Mouse (Mus musculus) neural tube, embryonic 12.5 days (tissue): Measurements from ENCODE around the gene Galnt7. TPM values are rescaled to one million over a fixed set of nuclear protein-coding genes. Genes with fewer than 3 reads are reported as not detected.

Source experiments
- ATAC-seq: fragments of 200-750 bp; cut with Nextera tagmentation; 2 replicates; pipeline ENCODE4 v1.8.0; 2017; ENCODE audit warnings: low read depth, mild to moderate bottlenecking, moderate TSS enrichment, moderate library complexity; ENCODE audit not compliant: low FRiP score
- H3K27ac ChIP-seq: fragments of 300-500 bp; sonication (generic); 2 replicates; pipeline ENCODE4 v1.5.1; 2016
- H3K27me3 ChIP-seq: fragments of 300-500 bp; sonication (generic); replicated peaks from 2 replicates; pipeline ENCODE4 v1.6.1; 2016; ENCODE audit warnings: mild to moderate bottlenecking
- H3K36me3 ChIP-seq: fragments of 300-500 bp; sonication (generic); 2 replicates; pipeline ENCODE4 v1.6.1; 2016; ENCODE audit warnings: mild to moderate bottlenecking
- H3K4me1 ChIP-seq: fragments of 300-500 bp; sonication (generic); 2 replicates; pipeline ENCODE4 v1.6.1; 2016
- H3K4me2 ChIP-seq: fragments of 300-500 bp; sonication (generic); replicated peaks from 2 replicates; pipeline ENCODE4 v1.6.1; 2016; ENCODE audit warnings: mild to moderate bottlenecking
- H3K4me3 ChIP-seq: fragments of 300-500 bp; sonication (generic); 2 replicates; pipeline ENCODE4 v1.5.1; 2016
- H3K9ac ChIP-seq: fragments of 300-500 bp; sonication (generic); 2 replicates; pipeline ENCODE4 v1.6.1; 2016; ENCODE audit warnings: mild to moderate bottlenecking
- H3K9me3 ChIP-seq: fragments of 300-500 bp; sonication (generic); 2 replicates; pipeline ENCODE4 v1.6.1; 2016; ENCODE audit warnings: mild to moderate bottlenecking
- WGBS: fragments of 180-500 bp; shearing (Covaris S2); methylation state at CpG from one replicate; pipeline ENCODE4 v1.1.7; 2016; 5-methylcytosine and 5-hydroxymethylcytosine counted together
- polyA plus RNA-seq: library from polyadenylated mRNA; unstranded; fragments of >200 nt; fragmentation: Nextera tagmentation; extraction: Ambion mirVana; gene quantifications from 2 replicates; pipeline ENCODE4 v1.2.1, GENCODE M21; 2016

The Galnt7 gene
- polyA plus RNA-seq, 1 experiment from 2014 or later, result 16.4 TPM

DNA sequence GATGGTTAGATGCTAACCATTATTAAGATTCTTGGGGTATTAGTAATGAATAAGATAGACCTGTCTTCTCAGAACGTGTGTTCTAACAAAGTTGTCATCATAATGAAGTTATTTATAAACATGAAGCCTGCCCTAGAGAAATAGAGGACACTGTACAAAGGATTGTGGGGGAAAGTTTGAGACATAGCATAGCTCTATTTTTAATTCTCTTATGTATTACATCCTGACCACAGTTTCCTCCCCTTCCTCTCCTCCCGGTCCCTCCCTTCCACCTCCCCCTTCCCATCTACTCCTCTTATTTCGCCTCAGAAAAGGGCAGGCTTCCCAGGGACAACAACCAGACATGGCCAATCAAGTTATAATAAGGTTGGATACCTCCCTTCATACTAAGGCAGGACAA lies 174.4 kb downstream of the Galnt7 start:
- no peak overlapping the region for H3K27ac ChIP-seq
- H3K36me3 ChIP-seq, result peaks cover 16% of the 10 kb centered on the region
- no peaks in the 10 kb centered on the region for H3K9me3 ChIP-seq
- WGBS, result 84% methylated on average over 3 of the region's 3 CpGs
- H3K4me1 ChIP-seq, result no peaks in the 10 kb centered on the region
- no peak overlapping the region for H3K4me2 ChIP-seq
- no peak overlapping the region for H3K4me3 ChIP-seq
- no peak for ATAC-seq
- no peak overlapping the region for H3K9ac ChIP-seq
- H3K27me3 ChIP-seq, result no peaks in the 10 kb centered on the region

Other genes starting within 250 kb of the Galnt7 start
- 2.0 and 2.1 TPM in 2 replicates for gene Scrg1, start 197.1 kb downstream of the Galnt7 start, polyA plus RNA-seq
- 101 and 105 TPM in 2 replicates for gene Sap30, start 165.2 kb downstream of the Galnt7 start, polyA plus RNA-seq
- gene Hmgb2, start 141.1 kb downstream of the Galnt7 start, polyA plus RNA-seq, result 387 and 409 TPM in 2 replicates